Mouse (Mus musculus) embryonic fibroblast, embryonic 13.5 days (primary cell): ENCODE results near the gene Foxk1.

Source experiments
- CTCF ChIP-seq: IDR thresholded peaks from 2 replicates; pipeline ENCODE4 v1.5.1; 2011; ENCODE audit warnings: mild to moderate bottlenecking, control low read depth, low read length, moderate library complexity, borderline replicate concordance; ENCODE audit not compliant: insufficient read depth
- POLR2A ChIP-seq: IDR thresholded peaks from 2 replicates; pipeline ENCODE4 v1.6.1; 2011; ENCODE audit warnings: low read depth, mild to moderate bottlenecking, control low read depth, low read length, moderate library complexity

DNA sequence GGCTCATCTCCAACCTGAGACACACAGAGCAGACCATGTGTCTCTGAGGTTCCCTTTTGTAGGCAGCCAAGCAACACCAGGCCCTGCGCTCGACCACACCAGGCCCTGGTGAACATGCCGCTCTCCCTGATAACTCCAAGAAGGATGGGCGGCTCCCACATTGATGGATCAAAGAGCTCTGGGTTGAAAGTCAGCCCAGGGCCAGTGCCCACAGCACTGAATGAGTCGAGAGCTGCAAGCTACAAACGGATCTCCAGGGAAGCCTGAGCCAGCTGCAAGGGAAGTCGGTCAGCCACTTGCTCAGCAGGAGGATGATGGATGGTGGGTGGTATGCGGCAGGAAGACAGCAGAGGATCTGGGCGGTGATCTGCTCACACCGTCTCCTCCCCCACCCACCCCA is 56.0 kb downstream of the Foxk1 start:
- no peak for TF ChIP-seq POLR2A
- TF ChIP-seq CTCF, result no peak
